Mouse (Mus musculus): ENCODE results near the gene Gca. TPM values are rescaled to one million over a fixed set of nuclear protein-coding genes. Genes with fewer than 3 reads are reported as not detected.

Gca gene
- 6.4 and 6.8 TPM in 2 replicates for polyA plus RNA-seq (2015; fragmentation: Nextera tagmentation; extraction: Ambion mirVana)

DNA sequence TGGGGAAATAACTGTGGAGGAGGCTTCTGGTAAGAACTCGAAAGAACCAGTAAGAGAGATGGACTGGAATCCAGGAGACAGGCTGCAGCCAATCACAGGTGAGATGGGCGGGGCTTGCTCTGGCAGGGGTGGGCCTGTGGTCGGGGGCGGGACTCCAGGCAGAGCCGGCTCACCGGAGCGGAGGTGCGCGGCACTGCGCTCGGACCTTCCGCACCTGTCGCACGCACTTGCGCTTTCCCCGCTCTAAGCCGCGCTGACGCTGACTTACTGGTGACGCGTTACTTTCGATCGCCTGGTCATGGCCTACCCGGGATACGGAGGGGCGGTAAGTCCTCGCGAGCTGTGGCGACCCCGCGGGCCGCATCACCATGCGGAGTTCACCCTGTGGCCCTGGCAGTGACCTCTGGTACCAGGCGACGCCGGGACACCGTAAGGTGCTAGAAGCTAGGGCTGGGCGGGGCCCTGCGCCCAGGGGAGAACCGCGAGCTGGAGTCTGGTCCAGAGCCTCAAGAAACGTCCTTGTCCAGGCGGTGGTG lies at the start of gene Gca:
Gca (plus strand) TSS at position 151 of the 536 bp plus-strand sequence.
- no peaks in the 10 kb centered on the region for H3K9me3 ChIP-seq (replicated peaks; ENCODE audit: control insufficient read depth, low read length)
- no peaks in the 10 kb centered on the region for H3K27me3 ChIP-seq (ENCODE audit: control insufficient read depth, insufficient read depth, low read length)
- H3K36me3 ChIP-seq (ENCODE audit: control insufficient read depth, insufficient read depth, low read length): no peaks in the 10 kb centered on the region
- H3K27ac ChIP-seq (ENCODE audit: low read length): no peak within 1 kb of the TSS; the same call in 1 of the 2 replicates
- peak; percentile 97 for ATAC-seq (ENCODE audit: insufficient read depth, low FRiP score)
- H3K9ac ChIP-seq (ENCODE audit: low read length): peak within 1 kb of the TSS; percentile 75
- under 1% methylated on average over 43 of the region's 43 CpGs for WGBS
- H3K4me2 ChIP-seq (ENCODE audit: low read depth, low read length): peak within 1 kb of the TSS; percentile 91
- peak within 1 kb of the TSS; percentile 73 for H3K4me3 ChIP-seq (replicated peaks; ENCODE audit: low read length)
- no peaks in the 10 kb centered on the region for H3K4me1 ChIP-seq (ENCODE audit: control insufficient read depth, insufficient read depth, low read length)

DNA sequence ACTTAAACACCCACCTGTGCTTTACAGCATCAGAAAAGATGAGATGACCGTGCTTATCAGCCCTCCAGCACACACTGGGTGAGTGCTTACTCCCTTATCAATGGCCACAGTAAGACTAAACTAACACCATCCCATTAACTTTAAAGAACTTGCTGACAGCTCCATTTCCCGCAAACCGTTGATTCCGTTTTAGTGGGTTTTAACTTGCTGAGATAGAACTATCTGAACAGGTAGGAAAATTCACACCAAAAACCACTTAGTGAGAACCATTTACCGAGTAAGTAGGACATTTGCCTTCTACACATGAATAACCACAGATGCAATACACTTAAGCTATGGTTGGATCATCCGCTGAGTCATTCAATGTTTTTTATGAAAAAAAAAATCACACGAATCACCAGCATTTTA lies 45.1 kb upstream of the Gca start:
- ATAC-seq (ENCODE audit: insufficient read depth, low FRiP score): 0 out of 2 replicates have a peak, but pooled peaks have one; percentile 50
- Histone ChIP-seq H3K27me3 (ENCODE audit: control insufficient read depth, insufficient read depth, low read length) (no peaks in the 10 kb centered on the region), H3K4me1 (ENCODE audit: control insufficient read depth, insufficient read depth, low read length) (peaks cover 3% of the 10 kb centered on the region; the same call in 1 of the 2 replicates), H3K4me3 (replicated peaks; ENCODE audit: low read length) (no peak overlapping the region), H3K36me3 (ENCODE audit: control insufficient read depth, insufficient read depth, low read length) (no peaks in the 10 kb centered on the region), H3K9ac (ENCODE audit: low read length) (no peak overlapping the region), H3K4me2 (ENCODE audit: low read depth, low read length) (no peak overlapping the region), H3K27ac (ENCODE audit: low read length) (no peak overlapping the region), H3K9me3 (replicated peaks; ENCODE audit: control insufficient read depth, low read length) (no peaks in the 10 kb centered on the region)
- WGBS: 66% methylated on average over 7 of the region's 7 CpGs

DNA sequence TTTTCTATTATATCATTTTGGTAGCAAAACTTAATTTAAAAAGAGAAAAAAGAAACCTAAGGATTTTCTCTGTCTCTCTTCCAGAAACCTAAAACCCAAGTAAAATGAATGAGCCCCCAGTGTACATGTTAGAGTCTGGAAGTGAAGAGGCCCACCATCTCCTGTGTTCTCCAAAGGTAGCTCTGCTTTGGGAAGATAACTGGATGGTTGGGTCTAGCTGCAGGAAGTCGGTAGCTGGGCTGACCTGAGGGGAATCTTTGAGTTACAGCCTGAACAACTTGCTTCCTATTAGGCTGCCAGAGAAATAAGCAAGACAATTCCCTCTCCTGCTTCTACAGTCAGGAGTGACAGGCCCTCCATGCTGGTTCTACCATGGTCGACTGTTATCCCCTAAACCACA lies 44.4 kb upstream of the Gca start:
- no peak for ATAC-seq (ENCODE audit: insufficient read depth, low FRiP score)
- H3K27me3 ChIP-seq (ENCODE audit: control insufficient read depth, insufficient read depth, low read length): no peaks in the 10 kb centered on the region
- H3K27ac ChIP-seq (ENCODE audit: low read length): no peak overlapping the region
- no peaks in the 10 kb centered on the region for H3K9me3 ChIP-seq (replicated peaks; ENCODE audit: control insufficient read depth, low read length)
- H3K4me3 ChIP-seq (replicated peaks; ENCODE audit: low read length): no peak overlapping the region
- H3K4me1 ChIP-seq (ENCODE audit: control insufficient read depth, insufficient read depth, low read length): peaks cover 3% of the 10 kb centered on the region; the same call in 1 of the 2 replicates
- WGBS: 60% methylated on average over 2 of the region's 2 CpGs
- no peaks in the 10 kb centered on the region for H3K36me3 ChIP-seq (ENCODE audit: control insufficient read depth, insufficient read depth, low read length)
- H3K4me2 ChIP-seq (ENCODE audit: low read depth, low read length): no peak overlapping the region
- no peak overlapping the region for H3K9ac ChIP-seq (ENCODE audit: low read length)

DNA sequence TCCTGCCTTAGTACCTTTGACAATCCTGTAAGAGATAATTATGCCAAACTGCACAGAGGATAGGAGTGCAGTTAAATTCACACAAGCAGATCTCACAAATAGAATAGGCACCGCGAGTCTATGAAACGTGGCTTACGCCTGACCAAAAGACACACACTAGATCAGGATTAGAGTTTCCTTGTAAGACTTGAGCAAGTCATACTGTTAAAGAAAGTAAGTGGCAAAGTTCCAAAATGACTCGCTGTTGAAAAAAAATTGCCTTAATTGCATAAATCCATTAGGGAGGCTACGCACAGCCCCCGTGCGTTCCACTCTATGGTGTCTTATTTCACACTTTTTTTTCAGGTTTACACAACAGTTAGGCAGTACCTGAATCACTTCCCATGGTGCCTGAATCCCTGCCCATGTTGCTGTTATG lies 41.1 kb upstream of the Gca start:
- 49% methylated on average over 8 of the region's 8 CpGs for WGBS
- Histone ChIP-seq H3K4me1 (ENCODE audit: control insufficient read depth, insufficient read depth, low read length) (peaks cover 5% of the 10 kb centered on the region; the same call in 1 of the 2 replicates), H3K9me3 (replicated peaks; ENCODE audit: control insufficient read depth, low read length) (no peaks in the 10 kb centered on the region), H3K27me3 (ENCODE audit: control insufficient read depth, insufficient read depth, low read length) (no peaks in the 10 kb centered on the region), H3K4me3 (replicated peaks; ENCODE audit: low read length) (no peak overlapping the region), H3K4me2 (ENCODE audit: low read depth, low read length) (0 out of 2 replicates have a peak overlapping the region, but pooled peaks have one; percentile 15), H3K36me3 (ENCODE audit: control insufficient read depth, insufficient read depth, low read length) (no peaks in the 10 kb centered on the region), H3K9ac (ENCODE audit: low read length) (no peak overlapping the region), H3K27ac (ENCODE audit: low read length) (no peak overlapping the region)
- no peak for ATAC-seq (ENCODE audit: insufficient read depth, low FRiP score)

DNA sequence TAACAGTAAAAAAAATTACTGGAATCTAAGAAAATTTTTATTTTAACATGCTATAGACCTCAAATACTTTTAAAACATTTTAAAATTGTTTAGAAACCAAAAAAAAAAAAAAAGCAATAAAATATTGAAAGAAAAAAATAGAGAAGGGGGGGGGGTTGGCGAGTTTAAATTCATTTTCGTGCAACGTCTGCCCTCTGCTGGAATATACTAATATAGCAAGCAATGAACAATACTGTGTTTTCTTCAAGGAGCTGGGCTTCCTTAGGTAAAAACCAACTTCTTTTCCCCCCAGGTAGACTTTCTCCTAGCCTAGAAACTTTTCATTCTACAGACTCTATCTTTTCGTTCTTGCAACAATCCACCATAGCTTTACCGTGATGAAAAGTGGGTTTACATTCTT lies 36.4 kb upstream of the Gca start:
- WGBS: 5% methylated on average over 5 of the region's 5 CpGs

GRCm38 (mm10) chr2:62628356-62628755 lies 35.7 kb upstream of the Gca start:
- WGBS: 79% methylated on average over 5 of the region's 5 CpGs
- Histone ChIP-seq H3K9me3 (replicated peaks; ENCODE audit: control insufficient read depth, low read length) (no peaks in the 10 kb centered on the region), H3K4me2 (ENCODE audit: low read depth, low read length) (no peak overlapping the region), H3K9ac (ENCODE audit: low read length) (no peak overlapping the region), H3K36me3 (ENCODE audit: control insufficient read depth, insufficient read depth, low read length) (no peaks in the 10 kb centered on the region), H3K27ac (ENCODE audit: low read length) (no peak overlapping the region), H3K27me3 (ENCODE audit: control insufficient read depth, insufficient read depth, low read length) (no peaks in the 10 kb centered on the region), H3K4me3 (replicated peaks; ENCODE audit: low read length) (no peak overlapping the region), H3K4me1 (ENCODE audit: control insufficient read depth, insufficient read depth, low read length) (0 out of 2 replicates have a peak, but pooled peaks cover 4% of the 10 kb centered on the region)
- ATAC-seq (ENCODE audit: insufficient read depth, low FRiP score): no peak

More for the DNA sequence above, 36.4 kb upstream of the Gca start:
- Histone ChIP-seq H3K9me3 (replicated peaks; ENCODE audit: control insufficient read depth, low read length) (no peaks in the 10 kb centered on the region), H3K4me2 (ENCODE audit: low read depth, low read length) (no peak overlapping the region), H3K27me3 (ENCODE audit: control insufficient read depth, insufficient read depth, low read length) (no peaks in the 10 kb centered on the region), H3K4me1 (ENCODE audit: control insufficient read depth, insufficient read depth, low read length) (peaks cover 7% of the 10 kb centered on the region; the same call in 1 of the 2 replicates), H3K9ac (ENCODE audit: low read length) (no peak overlapping the region), H3K4me3 (replicated peaks; ENCODE audit: low read length) (no peak overlapping the region), H3K36me3 (ENCODE audit: control insufficient read depth, insufficient read depth, low read length) (no peaks in the 10 kb centered on the region), H3K27ac (ENCODE audit: low read length) (no peak overlapping the region)
- ATAC-seq (ENCODE audit: insufficient read depth, low FRiP score): no peak

DNA sequence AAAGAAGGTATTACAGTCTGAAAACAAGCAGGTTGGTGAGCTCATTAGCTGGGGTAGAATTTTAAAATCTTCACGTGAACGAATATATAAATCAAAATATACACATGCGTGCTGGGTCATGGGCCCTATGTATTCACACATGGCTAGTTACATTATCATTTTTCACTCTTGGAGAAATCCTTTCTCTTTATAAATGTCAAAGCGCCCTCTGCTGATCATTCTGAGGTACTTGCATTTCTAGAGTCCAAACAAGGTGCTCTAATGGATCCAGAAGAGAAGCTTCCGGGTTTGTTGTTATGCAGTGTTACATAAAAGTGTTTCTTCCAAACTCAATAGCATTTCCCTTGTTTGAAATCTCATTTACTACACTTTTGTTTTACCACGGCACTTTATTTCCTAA lies 33.6 kb upstream of the Gca start:
- H3K9ac ChIP-seq (ENCODE audit: low read length): no peak overlapping the region
- no peaks in the 10 kb centered on the region for H3K36me3 ChIP-seq (ENCODE audit: control insufficient read depth, insufficient read depth, low read length)
- H3K4me3 ChIP-seq (replicated peaks; ENCODE audit: low read length): no peak overlapping the region
- no peak overlapping the region for H3K4me2 ChIP-seq (ENCODE audit: low read depth, low read length)
- no peak for ATAC-seq (ENCODE audit: insufficient read depth, low FRiP score)
- H3K27me3 ChIP-seq (ENCODE audit: control insufficient read depth, insufficient read depth, low read length): no peaks in the 10 kb centered on the region
- H3K9me3 ChIP-seq (replicated peaks; ENCODE audit: control insufficient read depth, low read length): no peaks in the 10 kb centered on the region
- WGBS: 22% methylated on average over 6 of the region's 6 CpGs
- no peak overlapping the region for H3K27ac ChIP-seq (ENCODE audit: low read length)
- H3K4me1 ChIP-seq (ENCODE audit: control insufficient read depth, insufficient read depth, low read length): 0 out of 2 replicates have a peak, but pooled peaks cover 4% of the 10 kb centered on the region

GRCm38 (mm10) chr2:62639869-62640268 lies 24.2 kb upstream of the Gca start:
- no peaks in the 10 kb centered on the region for H3K9me3 ChIP-seq (replicated peaks; ENCODE audit: control insufficient read depth, low read length)
- no peak overlapping the region for H3K9ac ChIP-seq (ENCODE audit: low read length)
- WGBS: 71% methylated on average over 2 of the region's 2 CpGs
- peaks cover 9% of the 10 kb centered on the region; the same call in 1 of the 2 replicates for H3K4me1 ChIP-seq (ENCODE audit: control insufficient read depth, insufficient read depth, low read length)
- H3K27me3 ChIP-seq (ENCODE audit: control insufficient read depth, insufficient read depth, low read length): no peaks in the 10 kb centered on the region
- ATAC-seq (ENCODE audit: insufficient read depth, low FRiP score): no peak
- H3K27ac ChIP-seq (ENCODE audit: low read length): no peak overlapping the region
- no peak overlapping the region for H3K4me2 ChIP-seq (ENCODE audit: low read depth, low read length)
- H3K36me3 ChIP-seq (ENCODE audit: control insufficient read depth, insufficient read depth, low read length): no peaks in the 10 kb centered on the region
- no peak overlapping the region for H3K4me3 ChIP-seq (replicated peaks; ENCODE audit: low read length)

- Histone ChIP-seq H3K27me3 (ENCODE audit: control insufficient read depth, insufficient read depth, low read length) (no peaks in the 10 kb centered on the region), H3K27ac (ENCODE audit: low read length) (no peak overlapping the region), H3K9ac (ENCODE audit: low read length) (no peak overlapping the region), H3K4me1 (ENCODE audit: control insufficient read depth, insufficient read depth, low read length) (peaks cover 9% of the 10 kb centered on the region; the same call in 1 of the 2 replicates), H3K36me3 (ENCODE audit: control insufficient read depth, insufficient read depth, low read length) (no peaks in the 10 kb centered on the region), H3K4me2 (ENCODE audit: low read depth, low read length) (peak overlapping the region; percentile 26), H3K4me3 (replicated peaks; ENCODE audit: low read length) (peak overlapping the region; percentile 9; the same call in 1 of the 2 replicates), H3K9me3 (replicated peaks; ENCODE audit: control insufficient read depth, low read length) (no peaks in the 10 kb centered on the region)
- WGBS: 26% methylated on average over 21 of the region's 21 CpGs
- ATAC-seq (ENCODE audit: insufficient read depth, low FRiP score): no peak; the same call in 1 of the 2 replicates
Observed at GRCm38 (mm10) chr2:62643405-62644305, 20.4 kb upstream of the Gca start.

All from stomach, embryonic 16.5 days (tissue).